Mouse (Mus musculus): ENCODE data around the gene Htt.

- no peak; the same call in 1 of the 2 replicates for TF ChIP-seq CTCF (conservative IDR thresholded peaks at IDR 0.05; ENCODE audit: insufficient read depth, insufficient read length, low read depth, low read length)
- TF ChIP-seq POLR2A (IDR thresholded peaks at IDR 0.05; ENCODE audit: low read depth, low read length) = no peak
Measured at GRCm38 (mm10) chr5:34885250-34885649, 123.7 kb downstream of the Htt start.

Measured in kidney, adult 2 months (tissue).